Mouse (Mus musculus) neural tube, embryonic 11.5 days (tissue): Measurements from ENCODE around the gene Helz. TPM values are rescaled to one million over a fixed set of nuclear protein-coding genes. Genes with fewer than 3 reads are reported as not detected.

ENCODE experiments used
- microRNA-seq: library from miRNA; unstranded; fragments of <30 nt; microRNA quantifications from one replicate; pipeline ENCODE4, GENCODE M21; 2016
- polyA plus RNA-seq: library from polyadenylated mRNA; unstranded; fragments of >200 nt; fragmentation: Nextera tagmentation; extraction: Ambion mirVana; gene quantifications from 2 replicates; pipeline ENCODE4 v1.2.1, GENCODE M21; 2014

Helz gene
- polyA plus RNA-seq, 1 experiment from 2014 or later, result 23.5 TPM

Small RNA genes lying within 50 kb of the gene (microRNA-seq; reads per million reads assigned to microRNA genes)
- gene Mir6932, result not detected

Other genes starting within 250 kb of the Helz start
- 35.0 and 38.1 TPM in 2 replicates for gene Pitpnc1, start 77.2 kb upstream of the Helz start, polyA plus RNA-seq
- gene Psmd12, start 68.4 kb upstream of the Helz start, polyA plus RNA-seq, result 228 and 232 TPM in 2 replicates
- 1.8 and 2.8 TPM in 2 replicates for gene Cacng1, start 168.6 kb downstream of the Helz start, polyA plus RNA-seq
- 25.6 and 30.0 TPM in 2 replicates for gene Cacng4, start 246.6 kb downstream of the Helz start, polyA plus RNA-seq